Mouse (Mus musculus): Measurements from ENCODE around the gene Hoxd9.

DNA sequence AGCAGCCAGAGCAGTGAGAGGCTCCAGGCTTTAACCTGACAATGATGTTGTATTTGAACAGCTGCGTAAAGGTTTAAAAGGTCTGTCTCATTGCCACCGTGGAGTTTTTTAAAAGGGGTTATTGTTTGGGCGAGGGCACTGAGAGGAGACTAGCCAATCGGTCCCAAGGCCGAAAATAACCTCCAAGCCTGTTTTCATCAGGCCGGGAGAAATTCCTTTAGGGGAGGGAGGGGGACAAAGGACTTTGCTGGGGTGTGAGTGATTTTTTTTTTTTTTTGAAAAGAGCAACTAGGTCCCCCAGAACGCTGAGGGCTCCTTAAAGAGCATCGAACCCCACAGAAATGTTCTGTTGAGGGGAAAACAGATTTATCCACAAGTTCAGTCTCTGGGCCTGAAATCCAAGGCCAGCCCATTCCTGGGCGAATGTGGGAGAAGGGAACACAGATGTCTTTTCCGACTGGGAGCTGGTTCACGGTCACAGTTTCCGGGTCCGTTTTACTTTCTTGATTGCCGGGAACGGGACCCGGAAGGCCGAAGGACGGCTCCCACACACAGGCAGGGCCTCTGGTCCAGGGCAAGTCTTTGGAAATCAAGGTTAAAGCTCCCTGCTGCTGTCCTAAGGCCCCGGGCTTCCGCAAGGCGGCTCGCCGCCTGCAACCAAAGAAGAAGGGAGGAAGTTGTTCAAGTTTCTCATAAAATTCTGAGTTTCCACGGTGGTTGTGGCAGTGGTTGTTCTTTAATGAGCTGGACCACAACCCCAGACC lies 7.8 kb upstream of the Hoxd9 start:
- TF ChIP-seq EP300 (IDR thresholded peaks at IDR 0.05; ENCODE audit: insufficient read depth, low read depth, low read length) (no peak), POLR2A (IDR thresholded peaks at IDR 0.05; ENCODE audit: insufficient read depth, low read length) (no peak), CTCF (IDR thresholded peaks at IDR 0.05; ENCODE audit: low read depth, low read length) (no peak)

Data from ES-Bruce4 (cell line).